Mouse (Mus musculus) cerebellum, postnatal 36 days (tissue): ENCODE measurements around the gene Cit.
A peak's percentile ranks its signal among the peaks of the same experiment; 100 is the strongest.
"Not testable (repeated sequence)": the region's sequence is repeated elsewhere in the genome, so short reads cannot be mapped to it uniquely, and the experiment has no call there.

ENCODE experiments used
- DNase-seq, 2 experiments: peaks; one replicate each; pipeline ENCODE4 v3.0.0; 2021 to 2022; ENCODE audit warnings: mixed read lengths in 2 of 2

The Cit gene

GRCm38 (mm10) chr5:115844766-115845634 lies at the start of gene Cit:
Gene Cit, plus strand, starts transcription at chr5:115845278.
- DNase-seq, result peak; percentile 85 to 89

GRCm38 (mm10) chr5:115799016-115799894 lies 45.8 kb upstream of the Cit start:
- DNase-seq, result no peak

DNA sequence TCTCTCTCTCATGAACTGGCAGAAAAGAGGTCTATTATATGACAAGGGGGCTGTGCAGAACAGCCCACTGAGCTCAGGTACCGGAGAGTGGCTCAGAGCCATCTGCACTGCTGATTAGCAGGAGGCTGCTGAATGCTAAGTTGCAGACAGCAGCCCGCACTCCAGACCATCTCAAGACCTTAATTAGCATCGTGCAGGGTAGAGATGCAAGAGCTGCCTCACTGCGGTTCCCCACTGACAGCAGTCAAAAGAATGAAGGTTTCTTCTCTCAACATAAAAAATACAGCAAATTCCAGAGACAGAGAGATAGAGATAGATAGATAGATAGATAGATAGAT lies 45.2 kb upstream of the Cit start:
- no peak for DNase-seq

GRCm38 (mm10) chr5:115812262-115812661 lies 32.8 kb upstream of the Cit start:
- DNase-seq, result no peak

DNA sequence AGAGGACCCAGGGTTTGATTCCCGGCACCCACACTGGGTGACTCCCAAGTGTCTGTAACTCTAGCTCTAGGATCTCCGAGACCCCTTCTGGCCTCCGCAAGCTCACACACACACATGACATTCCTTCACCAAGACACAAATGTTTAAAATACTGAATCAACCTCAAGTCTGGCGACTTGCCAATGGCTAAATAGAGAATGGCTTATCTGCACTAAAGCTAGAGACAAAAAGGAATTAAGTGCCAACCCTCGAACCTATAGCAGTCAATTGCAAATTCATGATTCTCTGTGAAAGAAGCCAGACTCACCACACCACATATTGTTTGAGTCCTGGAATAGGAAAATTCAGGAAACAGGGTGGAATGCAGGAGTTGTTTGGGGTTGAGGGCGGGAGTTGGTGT lies 28.1 kb upstream of the Cit start:
- no peak for DNase-seq

DNA sequence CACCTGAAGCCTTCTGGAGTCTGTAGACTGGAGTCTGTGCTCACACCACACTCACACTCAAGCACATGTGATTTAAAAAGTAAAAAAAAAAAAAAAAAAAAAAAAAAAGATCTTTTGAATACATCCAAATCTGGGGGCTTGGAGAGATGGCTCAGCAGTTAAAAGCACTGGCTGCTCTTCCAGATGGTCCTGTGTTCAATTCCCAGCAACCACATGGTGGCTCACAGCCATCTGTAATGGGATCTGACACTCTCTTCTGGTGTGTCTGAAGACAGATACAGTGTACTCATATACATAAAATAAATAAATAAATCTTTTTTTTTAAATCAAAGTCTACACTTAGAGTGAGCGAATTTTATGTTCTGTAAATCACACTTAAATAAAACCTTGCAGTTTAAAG lies 27.4 kb upstream of the Cit start:
- not testable (repeated sequence) for DNase-seq

GRCm38 (mm10) chr5:115819966-115820365 lies 25.1 kb upstream of the Cit start:
- no peak for DNase-seq

GRCm38 (mm10) chr5:115821200-115821599 lies 23.9 kb upstream of the Cit start:
- no peak for DNase-seq

GRCm38 (mm10) chr5:115821910-115822309 lies 23.2 kb upstream of the Cit start:
- no peak for DNase-seq

- DNase-seq, result no peak
Measured at GRCm38 (mm10) chr5:115832754-115833153, 12.3 kb upstream of the Cit start.

DNA sequence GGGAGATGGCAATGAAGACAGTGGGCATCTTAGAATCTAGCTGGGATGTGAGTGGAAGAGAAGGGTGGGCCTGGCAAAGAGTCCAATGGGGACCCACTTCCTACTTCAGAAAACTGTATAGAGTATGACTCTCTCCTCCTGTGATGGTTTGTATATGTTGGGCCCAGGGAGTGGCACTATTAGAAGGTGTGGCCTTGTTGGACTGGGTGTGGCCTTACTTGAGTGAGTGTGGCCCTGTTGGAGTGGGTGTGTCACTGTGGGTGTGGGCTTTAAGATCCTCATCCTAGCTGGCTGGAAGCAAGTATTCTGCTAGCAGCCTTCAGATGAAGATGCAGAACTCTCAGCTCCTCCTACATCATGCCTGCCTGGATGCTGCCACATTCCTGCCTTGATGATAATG lies 11.3 kb upstream of the Cit start:
- DNase-seq, result not testable (repeated sequence)

GRCm38 (mm10) chr5:115835291-115835690 lies 9.8 kb upstream of the Cit start:
- DNase-seq, result no peak

DNA sequence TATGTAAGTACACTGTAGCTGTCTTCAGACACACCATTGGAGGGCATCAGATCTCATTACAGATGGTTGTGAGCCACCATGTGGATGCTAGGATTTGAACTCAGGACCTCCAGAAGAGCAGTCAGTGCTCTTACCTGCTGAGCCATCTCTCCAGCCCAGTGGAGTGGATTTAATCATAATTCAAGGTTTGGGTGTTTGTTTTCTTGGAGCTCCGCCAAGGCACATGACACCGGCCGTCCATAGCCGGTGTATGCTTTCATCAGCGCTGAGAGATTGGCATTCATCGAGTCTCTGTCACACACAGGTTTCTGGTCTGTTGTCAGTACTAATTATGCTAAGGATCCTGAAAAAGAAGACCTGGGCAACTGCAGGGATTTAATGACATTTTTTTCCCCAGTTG lies 7.0 kb upstream of the Cit start:
- DNase-seq, result no peak

DNA sequence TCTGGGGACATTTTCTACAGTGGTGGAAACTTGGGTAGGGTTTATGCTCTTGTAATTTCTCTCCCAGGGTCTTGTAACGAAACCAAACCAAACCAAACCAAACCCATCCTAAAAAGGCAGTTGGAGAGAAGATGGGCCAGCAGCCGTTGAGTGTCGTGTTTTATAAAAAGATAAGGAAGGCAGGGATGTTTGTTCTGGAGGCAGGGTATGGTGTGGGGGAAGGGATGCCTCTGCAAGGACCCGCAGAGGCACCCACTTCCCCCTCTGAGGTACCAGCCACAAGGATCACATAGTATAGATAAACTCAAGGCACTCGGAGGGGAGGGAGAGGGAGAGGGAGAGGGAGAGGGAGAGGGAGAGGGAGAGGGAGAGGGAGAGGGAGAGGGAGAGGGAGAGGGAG lies 4.6 kb upstream of the Cit start:
- no peak for DNase-seq

GRCm38 (mm10) chr5:115840946-115841775 lies 3.9 kb upstream of the Cit start:
- DNase-seq, result no peak

- peak in 1 of 2 experiments; percentile 7 for DNase-seq
Measured at GRCm38 (mm10) chr5:115844368-115844765, 711 bp upstream of the Cit start.

DNA sequence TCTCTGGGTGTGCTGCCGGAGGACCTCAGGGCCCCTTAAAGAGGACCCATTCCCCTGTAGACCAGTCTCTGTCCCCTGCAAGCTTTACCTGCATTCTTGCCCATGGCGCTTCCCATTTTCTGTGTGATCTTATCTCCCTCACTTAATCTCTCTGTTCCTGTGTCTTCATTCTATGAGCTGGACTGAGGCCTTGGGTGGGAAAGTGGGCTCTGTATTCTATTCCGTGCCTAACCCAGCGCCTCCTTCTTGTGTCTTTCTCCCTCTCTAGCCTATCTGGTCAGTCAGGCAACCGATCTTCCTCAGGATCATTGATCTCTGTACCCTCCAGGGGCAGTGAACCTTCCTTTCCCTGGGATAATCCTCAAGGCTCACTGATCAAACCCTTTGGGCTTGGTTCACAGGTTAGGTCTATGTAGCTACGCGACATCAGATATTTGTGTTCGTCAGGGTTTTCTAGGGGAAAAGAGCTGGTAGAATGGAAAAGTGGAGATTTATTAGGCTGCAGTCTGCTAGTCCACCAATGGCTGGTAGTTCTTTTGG lies 627 bp downstream of the Cit start:
- no peak for DNase-seq

GRCm38 (mm10) chr5:115847166-115847565 lies 2.1 kb downstream of the Cit start:
- no peak for DNase-seq

DNA sequence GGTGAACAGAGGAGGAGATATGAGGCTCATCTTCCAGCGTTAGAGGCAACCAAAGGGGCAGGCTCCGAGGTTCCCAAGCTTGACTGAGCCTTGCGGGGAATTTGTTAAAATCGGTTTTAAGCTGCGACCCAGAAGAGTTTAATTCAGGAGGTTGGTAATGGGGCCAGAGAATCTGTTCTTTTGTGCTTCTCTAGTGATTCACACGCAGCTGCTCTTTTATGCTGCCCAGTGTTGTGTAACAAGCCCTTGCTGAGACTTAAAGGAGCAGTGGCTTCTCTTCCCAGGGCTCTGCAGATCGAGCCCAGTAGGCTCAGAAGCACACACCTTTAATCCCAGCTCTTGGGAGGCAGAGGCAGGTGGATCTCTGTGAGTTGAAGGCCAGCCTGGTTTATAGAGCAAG lies 3.4 kb downstream of the Cit start:
- no peak for DNase-seq

- no peak for DNase-seq
Measured at GRCm38 (mm10) chr5:115849263-115849829, 4.3 kb downstream of the Cit start.

GRCm38 (mm10) chr5:115850250-115851028 lies 5.4 kb downstream of the Cit start:
- no peak for DNase-seq

DNA sequence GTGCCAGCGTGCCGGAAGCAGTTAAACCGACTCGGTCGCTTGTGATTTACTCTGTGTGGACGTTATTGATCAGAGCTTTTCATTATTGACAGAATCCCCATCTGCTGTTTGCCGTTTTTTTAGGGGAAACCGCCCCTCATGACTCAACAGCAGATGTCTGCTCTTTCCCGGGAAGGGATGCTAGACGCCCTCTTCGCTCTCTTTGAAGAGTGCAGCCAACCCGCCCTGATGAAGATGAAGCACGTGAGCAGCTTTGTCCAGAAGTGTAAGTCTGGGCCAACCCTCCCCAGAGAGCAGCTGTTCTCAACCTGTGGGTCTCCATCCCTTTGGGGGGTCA lies 5.9 kb downstream of the Cit start:
- DNase-seq, result no peak
